Mouse (Mus musculus) midbrain, postnatal 0 days (tissue): ENCODE measurements around the gene Trpm8. TPM values are rescaled to one million over a fixed set of nuclear protein-coding genes. Genes with fewer than 3 reads are reported as not detected.

Experiments
- ATAC-seq: fragments of 200-750 bp; cut with Nextera tagmentation; 2 replicates; pipeline ENCODE4 v1.8.0; 2017; ENCODE audit warnings: moderate number of reproducible peaks, mild to moderate bottlenecking, moderate TSS enrichment, moderate library complexity; ENCODE audit not compliant: low FRiP score
- DNase-seq: peaks from one replicate; pipeline ENCODE4 v3.0.0-alpha.2; 2015; ENCODE audit warnings: low spot score
- H3K27ac ChIP-seq: fragments of 300-500 bp; sonication (generic); 2 replicates; pipeline ENCODE4 v1.5.1; 2014; ENCODE audit warnings: low read depth, mild to moderate bottlenecking, low read length, mixed read lengths
- H3K27me3 ChIP-seq: fragments of 300-500 bp; sonication (generic); 2 replicates; pipeline ENCODE4 v1.6.1; 2014; ENCODE audit warnings: low read length, control low read depth, mixed read lengths; ENCODE audit not compliant: insufficient read depth
- H3K36me3 ChIP-seq: fragments of 300-500 bp; sonication (generic); 2 replicates; pipeline ENCODE4 v1.6.1; 2014; ENCODE audit warnings: low read length, control low read depth, mixed read lengths; ENCODE audit not compliant: insufficient read depth
- H3K4me1 ChIP-seq: fragments of 300-500 bp; sonication (generic); 2 replicates; pipeline ENCODE4 v1.6.1; 2014; ENCODE audit warnings: mild to moderate bottlenecking, control low read depth, antibody characterized with exemption, low read length, mixed read lengths; ENCODE audit not compliant: insufficient read depth
- H3K4me2 ChIP-seq: fragments of 300-500 bp; sonication (generic); 2 replicates; pipeline ENCODE4 v1.6.1; 2014; ENCODE audit warnings: low read depth, mild to moderate bottlenecking, low read length, mixed read lengths; ENCODE audit not compliant: poor library complexity, severe bottlenecking
- H3K4me3 ChIP-seq: fragments of 300-500 bp; sonication (generic); 2 replicates; pipeline ENCODE4 v1.5.1; 2014; ENCODE audit warnings: low read depth, mild to moderate bottlenecking, low read length, moderate library complexity
- H3K9ac ChIP-seq: fragments of 300-500 bp; sonication (generic); replicated peaks from 2 replicates; pipeline ENCODE4 v1.6.1; 2014; ENCODE audit warnings: mild to moderate bottlenecking, low read length, moderate library complexity, mixed read lengths; ENCODE audit not compliant: poor library complexity, severe bottlenecking
- H3K9me3 ChIP-seq: fragments of 300-500 bp; sonication (generic); 2 replicates; pipeline ENCODE4 v1.6.1; 2016; ENCODE audit warnings: low read length, control low read depth
- CTCF ChIP-seq: IDR thresholded peaks from 2 replicates; pipeline ENCODE4 v1.5.1; 2016; ENCODE audit warnings: antibody characterized with exemption, mild to moderate bottlenecking
- WGBS: fragments of 180-500 bp; shearing (Covaris S2); extraction: QIAGEN DNeasy Blood & Tissue Kit; methylation state at CpG from one replicate; pipeline ENCODE4 v1.1.7; 2014; 5-methylcytosine and 5-hydroxymethylcytosine counted together
- polyA plus RNA-seq: library from polyadenylated mRNA; unstranded; fragments of >200 nt; fragmentation: Nextera tagmentation; extraction: Ambion mirVana; gene quantifications from 2 replicates; pipeline ENCODE4 v1.2.1, GENCODE M21; 2015
- total RNA-seq: library from RNA; depleted of rRNA; stranded (reverse); fragments of >200 nt; gene quantifications from 2 replicates; pipeline ENCODE4 v1.2.3, GENCODE M21; 2014

The Trpm8 gene
- total and polyA plus RNA-seq, 2 experiments from 2014 or later, result 0.21 to 1.2 TPM

DNA sequence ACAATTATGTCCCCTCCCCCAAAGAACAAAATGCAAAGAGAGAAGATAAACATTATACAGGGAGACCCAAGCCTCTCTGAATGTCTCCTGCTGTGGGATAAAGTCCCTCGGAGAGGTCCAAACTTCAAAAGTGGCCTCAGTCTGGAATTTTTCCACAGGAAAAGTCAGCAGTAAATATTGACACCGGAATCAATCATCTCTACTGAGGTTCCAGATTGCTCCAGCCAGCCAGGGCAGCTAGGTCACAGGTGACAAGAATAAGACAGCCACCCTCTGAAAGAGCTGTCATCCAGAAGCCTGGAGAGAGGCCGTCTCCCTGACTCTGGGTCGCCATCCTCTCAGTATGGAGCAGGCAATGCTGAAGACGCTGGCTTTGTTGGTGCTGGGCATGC is 129.3 kb downstream of the Trpm8 start, which contains the start of gene Spp2:
Spp2 (plus strand) TSS at position 155 of the 392 bp plus-strand sequence.
- Histone ChIP-seq H3K27me3 (no peaks in the 10 kb centered on the region), H3K9ac (no peak within 1 kb of the TSS), H3K36me3 (no peaks in the 10 kb centered on the region), H3K9me3 (no peaks in the 10 kb centered on the region), H3K4me2 (no peak within 1 kb of the TSS), H3K4me1 (no peaks in the 10 kb centered on the region), H3K4me3 (no peak within 1 kb of the TSS), H3K27ac (0 out of 2 replicates have a peak within 1 kb of the TSS, but pooled peaks have one; percentile 38)
- no peak for ATAC-seq
- no peak for TF ChIP-seq CTCF
- no peak for DNase-seq
- WGBS, result 82% methylated on average over 5 of the region's 5 CpGs

DNA sequence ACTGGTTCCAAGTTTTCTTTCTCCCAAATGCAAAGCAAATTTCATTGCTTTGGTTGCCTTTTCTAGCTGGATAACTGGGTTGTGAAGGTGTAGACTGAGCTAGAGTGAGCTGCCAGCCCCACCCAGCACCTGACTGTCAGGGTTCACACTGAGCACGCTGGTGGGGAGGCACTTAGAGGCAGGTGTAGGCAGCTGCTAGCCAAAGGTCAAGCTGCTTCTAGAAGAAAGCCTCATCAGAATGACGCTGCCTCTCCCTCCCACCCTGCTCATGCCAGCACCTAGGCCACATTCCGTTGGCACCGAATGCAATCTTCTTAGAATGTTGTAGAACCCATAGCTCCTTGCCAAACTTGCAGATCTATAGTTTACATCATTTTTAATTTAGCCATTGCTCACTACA is 130.9 kb downstream of the Trpm8 start:
- DNase-seq, result no peak
- H3K4me3 ChIP-seq, result no peak overlapping the region

GRCm38 (mm10) chr1:88412013-88412412 is 134.6 kb downstream of the Trpm8 start:
- ATAC-seq, result peak; percentile 31; the same call in 1 of the 2 replicates
- 21% methylated on average over 5 of the region's 5 CpGs for WGBS
- no peaks in the 10 kb centered on the region for H3K4me1 ChIP-seq

More for the DNA sequence above, 130.9 kb downstream of the Trpm8 start:
- 92% methylated on average over 4 of the region's 4 CpGs for WGBS
- Histone ChIP-seq H3K4me2 (no peak overlapping the region), H3K36me3 (no peaks in the 10 kb centered on the region), H3K27me3 (no peaks in the 10 kb centered on the region), H3K9me3 (no peaks in the 10 kb centered on the region), H3K4me1 (no peaks in the 10 kb centered on the region), H3K27ac (no peak overlapping the region), H3K9ac (no peak overlapping the region)
- ATAC-seq, result no peak
- TF ChIP-seq CTCF, result no peak

DNA sequence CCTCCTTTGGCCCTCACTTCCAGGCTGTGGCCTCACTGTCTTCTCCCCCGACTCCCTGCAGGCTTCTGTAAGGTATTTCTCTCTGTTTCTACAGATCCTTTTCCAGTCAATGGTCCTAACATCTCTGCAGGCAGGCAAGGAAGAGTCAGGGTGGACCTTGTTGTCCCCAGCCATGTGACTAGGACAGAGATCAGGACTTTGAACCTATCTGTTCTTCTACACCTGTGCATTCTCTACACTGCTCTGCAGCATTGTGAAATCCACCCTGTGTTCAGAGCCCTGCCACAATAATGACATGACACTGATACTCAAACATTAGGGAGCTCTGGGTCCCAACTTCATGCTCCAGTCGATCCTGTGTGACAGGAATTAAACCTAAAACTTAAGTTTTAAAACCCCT is 141.5 kb downstream of the Trpm8 start:
- H3K27ac ChIP-seq, result no peak overlapping the region
- H3K4me3 ChIP-seq, result no peak overlapping the region
- no peaks in the 10 kb centered on the region for H3K4me1 ChIP-seq
- H3K36me3 ChIP-seq, result no peaks in the 10 kb centered on the region
- no peaks in the 10 kb centered on the region for H3K27me3 ChIP-seq
- no peak overlapping the region for H3K9ac ChIP-seq
- 84% methylated on average over 2 of the region's 2 CpGs for WGBS
- DNase-seq (no peak), ATAC-seq (no peak)
- no peak for TF ChIP-seq CTCF
- no peaks in the 10 kb centered on the region for H3K9me3 ChIP-seq
- H3K4me2 ChIP-seq, result no peak overlapping the region

More at GRCm38 (mm10) chr1:88412013-88412412, 134.6 kb downstream of the Trpm8 start:
- no peak for DNase-seq
- no peaks in the 10 kb centered on the region for H3K9me3 ChIP-seq
- no peak overlapping the region for H3K9ac ChIP-seq
- H3K36me3 ChIP-seq, result no peaks in the 10 kb centered on the region
- no peak overlapping the region for H3K4me3 ChIP-seq
- no peak for TF ChIP-seq CTCF
- H3K27me3 ChIP-seq, result no peaks in the 10 kb centered on the region
- H3K27ac ChIP-seq, result 0 out of 2 replicates have a peak overlapping the region, but pooled peaks have one; percentile 38
- H3K4me2 ChIP-seq, result no peak overlapping the region

- Histone ChIP-seq H3K36me3 (no peaks in the 10 kb centered on the region), H3K4me3 (no peak overlapping the region), H3K27ac (no peak overlapping the region), H3K27me3 (no peaks in the 10 kb centered on the region), H3K9ac (no peak overlapping the region), H3K4me2 (no peak overlapping the region), H3K4me1 (peaks cover 4% of the 10 kb centered on the region; the same call in 1 of the 2 replicates), H3K9me3 (no peaks in the 10 kb centered on the region)
- DNase-seq, result no peak
- 84% methylated on average over 10 of the region's 10 CpGs for WGBS
- ATAC-seq, result no peak
- TF ChIP-seq CTCF, result no peak
Measured at GRCm38 (mm10) chr1:88422045-88422444, 144.6 kb downstream of the Trpm8 start.

- Histone ChIP-seq H3K27ac (no peak overlapping the region), H3K36me3 (no peaks in the 10 kb centered on the region), H3K9me3 (no peaks in the 10 kb centered on the region), H3K4me2 (no peak overlapping the region), H3K4me1 (peaks cover 4% of the 10 kb centered on the region; the same call in 1 of the 2 replicates), H3K9ac (no peak overlapping the region), H3K27me3 (no peaks in the 10 kb centered on the region), H3K4me3 (no peak overlapping the region)
- DNase-seq (no peak), ATAC-seq (no peak)
- 72% methylated on average over 7 of the region's 7 CpGs for WGBS
- no peak for TF ChIP-seq CTCF
Measured at GRCm38 (mm10) chr1:88422846-88423395, 145.5 kb downstream of the Trpm8 start.
